Mouse (Mus musculus): Measurements from ENCODE around the gene Prss56. TPM values are rescaled to one million over a fixed set of nuclear protein-coding genes. Genes with fewer than 3 reads are reported as not detected.

The Prss56 gene
- polyA plus RNA-seq, 1 experiment from 2014 or later = 1.9 TPM

DNA sequence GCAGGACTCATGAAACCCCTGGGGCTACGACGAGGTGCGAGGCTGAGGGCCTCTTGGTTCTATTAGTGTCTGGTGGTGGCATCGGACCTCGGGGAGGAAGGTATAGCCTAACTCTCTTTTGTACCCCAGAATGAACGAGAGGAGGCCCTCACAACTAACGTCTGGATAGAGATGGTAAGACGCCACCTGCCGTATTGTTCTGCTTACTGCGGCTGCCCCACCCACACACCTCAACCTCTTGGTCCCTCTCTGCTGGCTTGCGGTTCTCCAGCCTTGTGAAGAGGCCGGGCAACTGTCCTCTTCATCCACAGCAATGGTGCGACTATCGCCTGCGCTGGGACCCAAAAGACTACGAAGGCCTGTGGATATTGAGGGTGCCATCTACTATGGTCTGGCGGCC lies 23.2 kb downstream of the Prss56 start:
- Histone ChIP-seq H3K4me1 (replicated peaks; ENCODE audit: control insufficient read depth, insufficient read depth, low read length) (no peaks in the 10 kb centered on the region), H3K9me3 (ENCODE audit: control insufficient read depth, low read length) (no peaks in the 10 kb centered on the region)
- no peak for ATAC-seq (ENCODE audit: low FRiP score)

DNA sequence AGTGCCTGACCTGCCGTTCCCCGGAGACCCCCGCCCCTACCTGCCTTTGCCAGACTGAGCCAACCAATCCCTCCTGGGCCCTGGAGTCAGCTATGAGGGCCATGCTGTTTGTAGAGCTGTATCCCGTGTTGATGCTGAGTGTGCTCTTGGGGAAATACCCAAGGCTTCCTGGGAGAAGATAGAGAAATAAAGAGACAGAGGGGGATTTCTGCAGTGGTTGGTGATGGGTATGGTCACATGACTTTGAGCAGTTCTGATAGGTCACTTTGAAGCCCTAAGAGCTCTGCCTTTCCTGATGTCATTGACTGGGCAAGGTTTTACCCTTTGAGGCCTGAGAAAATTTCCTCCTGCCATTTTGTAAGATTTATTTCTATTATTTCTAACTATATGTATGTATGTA lies 28.3 kb downstream of the Prss56 start:
- no peak overlapping the region for H3K9ac ChIP-seq (ENCODE audit: low read depth, low read length)
- no peak for DNase-seq (ENCODE audit: low spot score)
- no peak overlapping the region for H3K27ac ChIP-seq (ENCODE audit: low read depth, low read length)
- H3K4me3 ChIP-seq (ENCODE audit: low read depth, low read length) = no peak overlapping the region
- WGBS = 88% methylated on average over 4 of the region's 4 CpGs
- no peak overlapping the region for H3K4me2 ChIP-seq (replicated peaks; ENCODE audit: low read depth, low read length)
- no peaks in the 10 kb centered on the region for H3K36me3 ChIP-seq (ENCODE audit: control insufficient read depth, insufficient read depth, low read length)
- H3K27me3 ChIP-seq (ENCODE audit: control insufficient read depth, insufficient read depth, low read length) = peaks cover 2% of the 10 kb centered on the region; the same call in 1 of the 2 replicates
- no peak for ATAC-seq (ENCODE audit: low FRiP score)
- peaks cover 4% of the 10 kb centered on the region for H3K4me1 ChIP-seq (replicated peaks; ENCODE audit: control insufficient read depth, insufficient read depth, low read length)
- H3K9me3 ChIP-seq (ENCODE audit: control insufficient read depth, low read length) = no peaks in the 10 kb centered on the region

More for the DNA sequence above, 23.2 kb downstream of the Prss56 start:
- peak; percentile 35 for DNase-seq (ENCODE audit: low spot score)
- Histone ChIP-seq H3K27me3 (ENCODE audit: control insufficient read depth, insufficient read depth, low read length) (peaks cover 2% of the 10 kb centered on the region; the same call in 1 of the 2 replicates), H3K36me3 (ENCODE audit: control insufficient read depth, insufficient read depth, low read length) (no peaks in the 10 kb centered on the region), H3K27ac (ENCODE audit: low read depth, low read length) (no peak overlapping the region), H3K4me3 (ENCODE audit: low read depth, low read length) (no peak overlapping the region), H3K4me2 (replicated peaks; ENCODE audit: low read depth, low read length) (no peak overlapping the region), H3K9ac (ENCODE audit: low read depth, low read length) (no peak overlapping the region)
- WGBS = 20% methylated on average over 17 of the region's 17 CpGs

DNA sequence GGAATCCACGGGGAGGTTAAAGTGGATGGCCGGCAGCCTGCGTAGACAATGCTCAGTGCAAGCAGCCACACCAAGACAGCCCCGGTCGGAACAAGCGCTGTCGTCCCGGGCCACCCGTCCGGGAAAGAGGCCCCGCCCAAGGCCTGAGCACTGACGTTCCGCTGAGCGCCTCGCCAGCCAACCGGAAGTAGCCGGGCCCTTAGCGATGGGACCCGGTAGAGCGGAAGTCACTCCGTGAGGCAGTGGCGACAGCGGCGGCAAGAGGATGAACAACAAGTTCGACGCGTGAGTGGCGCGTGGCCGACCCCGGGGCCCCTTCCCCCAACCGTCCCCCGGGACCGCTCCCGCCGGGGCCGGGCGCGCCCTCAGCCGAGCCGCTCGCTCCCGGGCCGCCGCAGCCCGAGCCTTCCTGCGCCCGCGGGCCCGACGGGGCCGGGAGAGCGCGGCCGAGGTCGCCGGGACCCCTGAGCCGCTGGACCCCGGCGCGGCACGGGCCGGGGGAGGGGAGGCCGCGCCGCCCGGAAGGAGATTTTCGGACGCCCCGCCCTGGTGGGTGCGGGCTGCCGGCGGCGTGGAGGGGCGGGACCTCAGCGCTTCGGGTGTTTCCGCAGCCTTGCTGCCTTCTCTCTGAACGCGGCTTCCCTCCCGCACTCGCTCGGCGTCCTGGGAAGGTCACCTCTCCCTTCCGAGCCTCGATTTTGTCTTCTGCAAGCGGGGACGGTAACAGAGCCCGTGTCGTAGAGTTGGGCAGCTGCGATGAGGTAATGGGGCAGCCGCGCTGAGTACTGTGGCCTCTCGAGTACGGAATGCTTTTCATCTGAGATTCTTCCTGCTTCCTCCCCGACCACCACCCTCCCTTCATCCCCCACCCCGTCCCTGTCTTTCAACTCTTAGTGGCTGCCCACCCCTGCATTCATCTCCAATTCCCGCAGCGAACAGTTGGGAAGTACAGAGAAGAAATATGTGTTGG lies 30.9 kb downstream of the Prss56 start, which contains the start of gene Eif4e2:
TSS of gene Eif4e2 (plus strand) at position 180 of the 970 bp plus-strand sequence.
- Histone ChIP-seq H3K27me3 (ENCODE audit: control insufficient read depth, insufficient read depth, low read length) (no peaks in the 10 kb centered on the region), H3K9ac (ENCODE audit: low read depth, low read length) (peak within 1 kb of the TSS; percentile 95), H3K4me1 (replicated peaks; ENCODE audit: control insufficient read depth, insufficient read depth, low read length) (peaks cover 4% of the 10 kb centered on the region), H3K27ac (ENCODE audit: low read depth, low read length) (peak within 1 kb of the TSS; percentile 99), H3K4me2 (replicated peaks; ENCODE audit: low read depth, low read length) (peak within 1 kb of the TSS; percentile 65), H3K9me3 (ENCODE audit: control insufficient read depth, low read length) (no peaks in the 10 kb centered on the region), H3K4me3 (ENCODE audit: low read depth, low read length) (peak within 1 kb of the TSS; percentile 77), H3K36me3 (ENCODE audit: control insufficient read depth, insufficient read depth, low read length) (no peaks in the 10 kb centered on the region)
- DNase-seq (ENCODE audit: low spot score) = peak; percentile 96
- ATAC-seq (ENCODE audit: low FRiP score) = peak; percentile 98
- WGBS = 1% methylated on average over 66 of the region's 99 CpGs

- ATAC-seq (ENCODE audit: low FRiP score) (no peak), DNase-seq (ENCODE audit: low spot score) (peak; percentile 14)
- 45% methylated on average over 4 of the region's 4 CpGs for WGBS
Measured at GRCm38 (mm10) chr1:87214748-87215147, 31.6 kb downstream of the Prss56 start.

GRCm38 (mm10) chr1:87217938-87218337 lies 34.8 kb downstream of the Prss56 start:
- Histone ChIP-seq H3K4me3 (ENCODE audit: low read depth, low read length) (no peak overlapping the region), H3K36me3 (ENCODE audit: control insufficient read depth, insufficient read depth, low read length) (peaks cover 13% of the 10 kb centered on the region), H3K4me2 (replicated peaks; ENCODE audit: low read depth, low read length) (no peak overlapping the region), H3K27me3 (ENCODE audit: control insufficient read depth, insufficient read depth, low read length) (no peaks in the 10 kb centered on the region), H3K9ac (ENCODE audit: low read depth, low read length) (no peak overlapping the region), H3K9me3 (ENCODE audit: control insufficient read depth, low read length) (no peaks in the 10 kb centered on the region), H3K4me1 (replicated peaks; ENCODE audit: control insufficient read depth, insufficient read depth, low read length) (peaks cover 4% of the 10 kb centered on the region), H3K27ac (ENCODE audit: low read depth, low read length) (no peak overlapping the region)
- DNase-seq (ENCODE audit: low spot score) (no peak), ATAC-seq (ENCODE audit: low FRiP score) (no peak)
- 57% methylated on average over 3 of the region's 3 CpGs for WGBS

More at GRCm38 (mm10) chr1:87214748-87215147, 31.6 kb downstream of the Prss56 start:
- Histone ChIP-seq H3K27me3 (ENCODE audit: control insufficient read depth, insufficient read depth, low read length) (no peaks in the 10 kb centered on the region), H3K9me3 (ENCODE audit: control insufficient read depth, low read length) (no peaks in the 10 kb centered on the region), H3K36me3 (ENCODE audit: control insufficient read depth, insufficient read depth, low read length) (0 out of 2 replicates have a peak, but pooled peaks cover 1% of the 10 kb centered on the region), H3K4me1 (replicated peaks; ENCODE audit: control insufficient read depth, insufficient read depth, low read length) (peaks cover 4% of the 10 kb centered on the region), H3K4me3 (ENCODE audit: low read depth, low read length) (peak overlapping the region; percentile 77), H3K9ac (ENCODE audit: low read depth, low read length) (peak overlapping the region; percentile 95), H3K4me2 (replicated peaks; ENCODE audit: low read depth, low read length) (peak overlapping the region; percentile 65), H3K27ac (ENCODE audit: low read depth, low read length) (peak overlapping the region; percentile 99)

DNA sequence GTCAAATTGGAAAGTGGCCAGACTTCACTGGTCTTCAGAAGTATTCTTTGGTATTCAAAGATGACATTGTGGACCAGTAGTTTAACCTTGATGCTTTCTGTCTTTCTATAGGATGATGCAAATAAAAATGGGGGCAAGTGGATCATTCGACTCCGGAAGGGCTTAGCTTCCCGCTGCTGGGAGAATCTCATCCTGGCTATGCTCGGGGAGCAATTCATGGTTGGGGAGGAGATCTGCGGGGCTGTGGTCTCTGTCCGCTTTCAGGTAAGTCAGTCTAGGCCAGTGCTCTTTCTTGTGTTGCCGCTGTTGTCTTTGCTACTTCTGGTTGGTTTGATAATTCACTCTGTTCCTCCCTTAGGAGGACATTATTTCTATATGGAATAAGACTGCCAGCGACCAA lies 42.6 kb downstream of the Prss56 start:
- no peaks in the 10 kb centered on the region for H3K9me3 ChIP-seq (ENCODE audit: control insufficient read depth, low read length)
- H3K4me3 ChIP-seq (ENCODE audit: low read depth, low read length) = no peak overlapping the region
- H3K27me3 ChIP-seq (ENCODE audit: control insufficient read depth, insufficient read depth, low read length) = no peaks in the 10 kb centered on the region
- no peak overlapping the region for H3K9ac ChIP-seq (ENCODE audit: low read depth, low read length)
- no peak overlapping the region for H3K4me2 ChIP-seq (replicated peaks; ENCODE audit: low read depth, low read length)
- H3K36me3 ChIP-seq (ENCODE audit: control insufficient read depth, insufficient read depth, low read length) = peaks cover 27% of the 10 kb centered on the region
- 94% methylated on average over 8 of the region's 8 CpGs for WGBS
- DNase-seq (ENCODE audit: low spot score) (no peak), ATAC-seq (ENCODE audit: low FRiP score) (no peak)
- no peaks in the 10 kb centered on the region for H3K4me1 ChIP-seq (replicated peaks; ENCODE audit: control insufficient read depth, insufficient read depth, low read length)
- H3K27ac ChIP-seq (ENCODE audit: low read depth, low read length) = no peak overlapping the region

DNA sequence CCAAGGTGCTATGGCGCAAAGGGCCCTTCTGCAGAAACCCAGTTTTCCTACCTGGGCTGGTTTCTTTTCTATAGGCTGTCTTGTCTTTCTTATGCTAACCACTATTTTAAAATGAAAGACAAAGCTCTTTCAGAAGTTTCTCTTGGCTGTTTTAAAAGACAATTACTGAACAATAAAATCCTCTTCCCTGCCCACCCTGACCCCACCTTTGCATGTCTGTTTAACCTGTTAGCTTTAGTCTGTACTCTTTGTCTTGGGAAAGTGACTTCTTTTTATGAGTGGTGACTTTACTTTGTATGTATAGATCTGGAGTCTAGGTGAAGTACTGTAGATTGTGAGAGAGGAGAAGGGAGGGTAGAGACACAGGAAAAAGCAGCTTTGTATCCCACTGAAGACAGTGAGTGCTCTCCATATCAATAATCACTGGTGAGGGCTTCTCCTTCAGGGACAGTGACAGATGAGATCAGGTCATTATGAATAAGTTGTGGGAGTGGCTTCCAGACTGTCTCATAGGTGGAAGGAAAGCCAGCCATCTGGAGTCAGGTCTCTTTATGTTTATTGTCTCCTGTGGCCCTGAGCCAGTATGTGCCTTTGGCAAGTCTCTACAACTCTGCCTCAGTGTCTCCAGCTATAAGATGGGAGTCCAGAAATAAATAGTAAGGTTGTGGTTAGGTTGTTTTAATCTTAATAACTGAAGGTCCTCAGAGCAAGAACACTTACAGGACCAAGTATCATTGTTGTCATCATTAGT lies 43.5 kb downstream of the Prss56 start:
- no peak overlapping the region for H3K4me3 ChIP-seq (ENCODE audit: low read depth, low read length)
- DNase-seq (ENCODE audit: low spot score) = no peak
- ATAC-seq (ENCODE audit: low FRiP score) = no peak
- no peak overlapping the region for H3K27ac ChIP-seq (ENCODE audit: low read depth, low read length)
- H3K4me2 ChIP-seq (replicated peaks; ENCODE audit: low read depth, low read length) = no peak overlapping the region
- no peak overlapping the region for H3K9ac ChIP-seq (ENCODE audit: low read depth, low read length)
- WGBS = 80% methylated on average over 1 of the region's 1 CpGs
- peaks cover 26% of the 10 kb centered on the region for H3K36me3 ChIP-seq (ENCODE audit: control insufficient read depth, insufficient read depth, low read length)
- H3K4me1 ChIP-seq (replicated peaks; ENCODE audit: control insufficient read depth, insufficient read depth, low read length) = no peaks in the 10 kb centered on the region
- no peaks in the 10 kb centered on the region for H3K27me3 ChIP-seq (ENCODE audit: control insufficient read depth, insufficient read depth, low read length)
- H3K9me3 ChIP-seq (ENCODE audit: control insufficient read depth, low read length) = no peaks in the 10 kb centered on the region

DNA sequence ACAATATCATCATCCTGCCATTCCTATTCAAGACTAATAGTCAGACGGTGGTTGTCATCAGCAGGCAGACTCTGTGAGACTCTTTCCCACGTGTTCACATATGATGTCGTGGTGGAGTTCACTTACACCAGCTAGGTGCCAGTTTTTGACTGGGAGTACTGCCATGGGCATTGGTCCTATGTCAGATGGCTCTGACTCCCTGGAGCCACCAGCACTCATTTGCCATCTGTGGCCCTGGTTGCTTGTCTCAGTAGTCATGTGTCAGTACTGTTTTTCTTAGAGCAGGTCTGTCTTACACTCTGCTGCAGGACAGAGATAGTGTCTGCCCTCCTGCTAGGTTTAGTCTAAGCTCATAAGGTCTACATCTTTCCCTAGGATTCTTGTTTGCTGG lies 44.0 kb downstream of the Prss56 start:
- Histone ChIP-seq H3K4me3 (ENCODE audit: low read depth, low read length) (no peak overlapping the region), H3K36me3 (ENCODE audit: control insufficient read depth, insufficient read depth, low read length) (peaks cover 26% of the 10 kb centered on the region), H3K9ac (ENCODE audit: low read depth, low read length) (no peak overlapping the region), H3K27ac (ENCODE audit: low read depth, low read length) (no peak overlapping the region), H3K4me2 (replicated peaks; ENCODE audit: low read depth, low read length) (no peak overlapping the region), H3K27me3 (ENCODE audit: control insufficient read depth, insufficient read depth, low read length) (no peaks in the 10 kb centered on the region), H3K9me3 (ENCODE audit: control insufficient read depth, low read length) (no peaks in the 10 kb centered on the region), H3K4me1 (replicated peaks; ENCODE audit: control insufficient read depth, insufficient read depth, low read length) (no peaks in the 10 kb centered on the region)
- no peak for DNase-seq (ENCODE audit: low spot score)
- WGBS = 90% methylated on average over 3 of the region's 3 CpGs
- no peak for ATAC-seq (ENCODE audit: low FRiP score)
